Mouse (Mus musculus) kidney, postnatal 14 days (tissue): Measurements from ENCODE around the gene Sla2.
"Not testable (repeated sequence)": the region's sequence is repeated elsewhere in the genome, so short reads cannot be mapped to it uniquely, and the experiment has no call there.

Source experiments
- DNase-seq: peaks from one replicate; pipeline ENCODE4 v3.0.0; 2022; ENCODE audit warnings: mixed read lengths

Gene Sla2

DNA sequence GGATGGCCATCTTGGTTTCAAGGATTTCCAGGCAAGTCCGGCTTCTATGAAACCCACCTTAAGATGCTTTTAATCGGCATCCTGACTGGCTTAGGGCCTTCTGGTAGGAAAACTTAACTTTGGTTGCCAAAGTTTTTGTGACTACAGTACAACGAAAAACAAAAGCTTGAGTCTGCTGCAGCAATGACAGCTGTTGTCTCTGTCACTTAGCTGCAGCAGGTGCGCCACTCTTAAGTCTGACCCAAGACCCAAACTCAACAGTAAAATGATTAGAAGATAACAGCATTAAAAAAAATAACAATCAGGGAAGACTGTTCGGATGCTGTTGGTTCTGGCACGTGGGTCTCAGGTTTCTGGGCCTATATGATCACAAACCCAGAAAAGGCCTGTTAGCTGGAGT, 48.2 kb downstream of the Sla2 start:
- DNase-seq = no peak

DNA sequence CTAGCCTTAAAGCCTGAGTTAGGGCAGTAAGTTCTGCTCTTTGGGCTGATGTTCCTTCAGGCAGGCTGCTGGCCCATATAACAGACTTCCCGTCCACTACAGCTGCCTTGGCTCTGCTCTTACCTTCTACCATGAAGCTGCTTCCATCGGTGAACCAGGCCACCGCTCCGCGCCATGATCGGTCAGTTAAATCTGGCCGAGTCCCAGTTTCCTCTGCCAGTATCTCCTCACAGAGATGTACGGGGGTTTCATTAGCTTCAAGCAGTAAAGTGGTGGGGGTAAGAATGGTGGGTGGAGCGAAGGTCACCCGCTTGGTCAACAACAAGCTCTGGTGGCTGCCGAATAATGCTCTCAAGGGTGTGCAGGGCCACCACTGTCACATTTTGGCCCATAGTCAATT, 52.7 kb downstream of the Sla2 start:
- DNase-seq = no peak

DNA sequence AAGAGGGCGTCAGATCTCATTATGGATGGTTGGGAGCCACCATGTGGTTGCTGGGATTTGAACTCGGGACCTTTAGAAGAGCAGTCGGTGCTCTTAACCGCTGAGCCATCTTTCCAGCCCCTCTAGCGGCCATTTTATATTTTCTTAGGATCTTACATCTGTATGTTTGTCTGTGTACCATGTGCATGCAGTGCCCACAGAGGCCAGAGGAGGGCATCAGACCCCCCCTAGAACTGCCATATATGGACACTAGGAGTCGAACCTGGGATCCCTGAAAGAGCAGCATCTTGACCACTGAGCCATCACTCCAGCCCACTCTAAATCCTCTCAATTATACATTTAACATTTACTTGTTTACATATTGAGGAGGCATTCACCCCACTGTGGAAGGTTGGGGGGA, 61.9 kb downstream of the Sla2 start:
- not testable (repeated sequence) for DNase-seq
